Mouse (Mus musculus): ENCODE results near the gene Gna11.

Gene Gna11

GRCm38 (mm10) chr10:81557491-81557890 is 12.5 kb upstream of the Gna11 start:
- Histone ChIP-seq H3K36me3 (ENCODE audit: control insufficient read depth, insufficient read depth, low read length, poor library complexity, severe bottlenecking) (peaks cover 2% of the 10 kb centered on the region; the same call in 1 of the 2 replicates), H3K27me3 (ENCODE audit: control insufficient read depth, insufficient read depth, low read length, poor library complexity, severe bottlenecking) (no peaks in the 10 kb centered on the region)
- DNase-seq (ENCODE audit: low read depth, low spot score): no peak

GRCm38 (mm10) chr10:81556282-81556681 is 11.3 kb upstream of the Gna11 start:
- DNase-seq (ENCODE audit: low read depth, low spot score): no peak
- no peaks in the 10 kb centered on the region for H3K36me3 ChIP-seq (ENCODE audit: control insufficient read depth, insufficient read depth, low read length, poor library complexity, severe bottlenecking)

GRCm38 (mm10) chr10:81553807-81554755 is 9.1 kb upstream of the Gna11 start:
- H3K27me3 ChIP-seq (ENCODE audit: control insufficient read depth, insufficient read depth, low read length, poor library complexity, severe bottlenecking): no peaks in the 10 kb centered on the region
- DNase-seq (ENCODE audit: low read depth, low spot score): peak; percentile 76
- H3K36me3 ChIP-seq (ENCODE audit: control insufficient read depth, insufficient read depth, low read length, poor library complexity, severe bottlenecking): no peaks in the 10 kb centered on the region

More at GRCm38 (mm10) chr10:81556282-81556681, 11.3 kb upstream of the Gna11 start:
- H3K27me3 ChIP-seq (ENCODE audit: control insufficient read depth, insufficient read depth, low read length, poor library complexity, severe bottlenecking): no peaks in the 10 kb centered on the region

- Histone ChIP-seq H3K27me3 (ENCODE audit: control insufficient read depth, insufficient read depth, low read length, poor library complexity, severe bottlenecking) (no peaks in the 10 kb centered on the region), H3K36me3 (ENCODE audit: control insufficient read depth, insufficient read depth, low read length, poor library complexity, severe bottlenecking) (no peaks in the 10 kb centered on the region)
- peak; percentile 79 for DNase-seq (ENCODE audit: low read depth, low spot score)
These were observed 8.2 kb upstream of the Gna11 start for GRCm38 (mm10) chr10:81553232-81553631.

GRCm38 (mm10) chr10:81551597-81552102 is 6.7 kb upstream of the Gna11 start:
- H3K36me3 ChIP-seq (ENCODE audit: control insufficient read depth, insufficient read depth, low read length, poor library complexity, severe bottlenecking): no peaks in the 10 kb centered on the region
- DNase-seq (ENCODE audit: low read depth, low spot score): peak; percentile 96
- no peaks in the 10 kb centered on the region for H3K27me3 ChIP-seq (ENCODE audit: control insufficient read depth, insufficient read depth, low read length, poor library complexity, severe bottlenecking)

GRCm38 (mm10) chr10:81550257-81550656 is 5.3 kb upstream of the Gna11 start:
- no peaks in the 10 kb centered on the region for H3K27me3 ChIP-seq (ENCODE audit: control insufficient read depth, insufficient read depth, low read length, poor library complexity, severe bottlenecking)
- peak; percentile 87 for DNase-seq (ENCODE audit: low read depth, low spot score)
- no peaks in the 10 kb centered on the region for H3K36me3 ChIP-seq (ENCODE audit: control insufficient read depth, insufficient read depth, low read length, poor library complexity, severe bottlenecking)

DNA sequence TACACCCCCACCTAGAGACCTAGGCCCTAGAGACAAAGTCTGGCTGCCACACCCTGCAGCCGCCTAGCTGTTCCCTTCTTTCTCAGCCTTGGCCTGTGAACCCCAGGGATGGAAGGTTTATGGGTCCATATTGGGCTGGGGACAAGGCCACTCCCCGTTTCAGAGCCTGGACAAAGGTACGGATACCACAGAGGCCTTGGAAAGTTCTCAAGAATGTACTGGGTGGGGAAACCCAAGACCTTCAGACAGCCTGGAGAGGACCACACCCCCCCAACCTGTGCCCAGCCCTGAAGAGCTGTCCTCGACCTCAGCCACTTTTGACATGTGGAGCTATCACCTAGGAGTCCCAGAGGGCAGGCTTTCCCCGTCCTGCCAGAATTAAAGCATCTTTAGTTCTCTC is 4.0 kb upstream of the Gna11 start:
- no peak for DNase-seq (ENCODE audit: low read depth, low spot score)
- H3K27me3 ChIP-seq (ENCODE audit: control insufficient read depth, insufficient read depth, low read length, poor library complexity, severe bottlenecking): no peaks in the 10 kb centered on the region
- H3K36me3 ChIP-seq (ENCODE audit: control insufficient read depth, insufficient read depth, low read length, poor library complexity, severe bottlenecking): no peaks in the 10 kb centered on the region

DNA sequence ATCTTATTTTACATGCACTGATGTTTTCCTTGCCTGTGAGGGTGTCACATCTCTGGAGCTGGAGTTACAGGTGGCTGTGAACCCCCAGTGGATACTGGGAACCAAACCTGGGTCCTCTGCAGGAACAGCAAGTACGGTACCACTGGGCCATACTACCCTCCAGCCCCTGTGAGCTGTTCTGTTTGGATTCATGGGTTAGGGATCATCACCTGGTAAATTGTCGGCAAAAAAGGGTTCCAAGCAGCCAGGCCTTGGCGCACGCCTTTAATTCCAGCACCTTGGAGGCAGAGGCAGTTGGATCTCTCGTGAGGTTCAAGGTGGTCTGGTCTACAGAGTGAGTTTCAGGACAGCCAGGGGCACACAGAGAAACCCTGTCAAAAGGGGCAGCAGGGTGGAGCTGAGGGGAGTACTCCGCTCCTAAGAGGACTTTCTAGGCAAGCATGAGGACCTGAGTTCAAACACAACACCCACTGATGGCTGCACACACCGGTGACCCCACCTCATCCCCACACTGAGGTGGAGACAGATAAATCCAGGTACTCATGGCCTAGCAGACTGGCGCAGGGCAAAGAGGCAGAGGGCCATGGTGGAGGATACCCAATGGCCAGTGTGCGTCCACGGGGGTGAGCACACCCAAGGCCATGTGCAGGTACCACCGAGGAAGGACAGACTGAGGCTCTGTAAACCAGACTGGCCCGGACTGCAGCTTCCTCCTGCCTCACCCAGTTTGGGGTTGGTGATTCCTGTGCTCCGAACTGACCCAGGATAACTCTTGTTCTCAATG is 2.0 kb upstream of the Gna11 start:
- no peaks in the 10 kb centered on the region for H3K27me3 ChIP-seq (ENCODE audit: control insufficient read depth, insufficient read depth, low read length, poor library complexity, severe bottlenecking)
- no peak for DNase-seq (ENCODE audit: low read depth, low spot score)
- no peaks in the 10 kb centered on the region for H3K36me3 ChIP-seq (ENCODE audit: control insufficient read depth, insufficient read depth, low read length, poor library complexity, severe bottlenecking)

GRCm38 (mm10) chr10:81546332-81546731 is 1.3 kb upstream of the Gna11 start:
- H3K36me3 ChIP-seq (ENCODE audit: control insufficient read depth, insufficient read depth, low read length, poor library complexity, severe bottlenecking): no peaks in the 10 kb centered on the region
- no peaks in the 10 kb centered on the region for H3K27me3 ChIP-seq (ENCODE audit: control insufficient read depth, insufficient read depth, low read length, poor library complexity, severe bottlenecking)
- DNase-seq (ENCODE audit: low read depth, low spot score): no peak

GRCm38 (mm10) chr10:81544296-81545160 is 462 bp downstream of the Gna11 start:
- DNase-seq (ENCODE audit: low read depth, low spot score): no peak
- Histone ChIP-seq H3K36me3 (ENCODE audit: control insufficient read depth, insufficient read depth, low read length, poor library complexity, severe bottlenecking) (no peaks in the 10 kb centered on the region), H3K27me3 (ENCODE audit: control insufficient read depth, insufficient read depth, low read length, poor library complexity, severe bottlenecking) (no peaks in the 10 kb centered on the region)

- Histone ChIP-seq H3K36me3 (ENCODE audit: control insufficient read depth, insufficient read depth, low read length, poor library complexity, severe bottlenecking) (no peaks in the 10 kb centered on the region), H3K27me3 (ENCODE audit: control insufficient read depth, insufficient read depth, low read length, poor library complexity, severe bottlenecking) (no peaks in the 10 kb centered on the region)
- no peak for DNase-seq (ENCODE audit: low read depth, low spot score)
These were observed 1.4 kb downstream of the Gna11 start for GRCm38 (mm10) chr10:81543633-81544032.

DNA sequence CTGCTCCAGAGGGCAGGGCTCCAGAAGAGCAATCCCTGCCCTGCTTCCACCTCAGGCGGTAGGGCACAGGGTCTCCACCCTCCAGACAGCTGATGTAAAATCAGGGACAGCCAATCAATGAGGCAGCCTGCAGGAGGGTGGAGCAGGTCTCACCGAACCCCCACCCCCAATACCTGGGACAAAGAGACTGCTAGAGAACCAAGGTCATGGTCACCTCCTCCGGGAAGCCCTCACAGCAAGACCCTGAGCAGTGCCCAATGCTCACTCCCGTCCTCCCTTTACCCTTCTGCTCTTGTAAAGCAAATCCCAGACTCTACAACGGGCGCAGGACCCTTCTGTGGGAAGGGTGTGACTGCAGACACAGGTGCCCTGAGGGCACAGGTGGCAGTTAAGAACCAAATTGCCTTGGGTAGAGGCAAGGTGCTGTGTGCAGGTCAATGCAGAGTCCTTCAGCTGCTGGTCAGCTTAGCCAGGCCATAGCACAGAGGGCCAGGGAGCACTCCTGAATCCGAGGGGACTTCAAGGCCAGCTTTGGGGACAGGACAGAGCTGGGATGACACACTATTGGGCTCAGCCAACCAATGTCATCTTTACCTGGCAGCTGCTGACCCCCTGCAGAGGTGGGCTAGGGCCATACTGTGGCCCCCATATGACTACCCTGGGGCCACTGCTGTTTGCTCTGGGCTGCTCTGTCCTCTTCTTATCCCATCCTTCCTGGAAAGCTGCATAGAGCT is 2.1 kb downstream of the Gna11 start:
- no peak for DNase-seq (ENCODE audit: low read depth, low spot score)
- no peaks in the 10 kb centered on the region for H3K27me3 ChIP-seq (ENCODE audit: control insufficient read depth, insufficient read depth, low read length, poor library complexity, severe bottlenecking)

GRCm38 (mm10) chr10:81541803-81542202 is 3.2 kb downstream of the Gna11 start:
- DNase-seq (ENCODE audit: low read depth, low spot score): no peak
- Histone ChIP-seq H3K36me3 (ENCODE audit: control insufficient read depth, insufficient read depth, low read length, poor library complexity, severe bottlenecking) (no peaks in the 10 kb centered on the region), H3K27me3 (ENCODE audit: control insufficient read depth, insufficient read depth, low read length, poor library complexity, severe bottlenecking) (no peaks in the 10 kb centered on the region)

More for the DNA sequence above, 2.1 kb downstream of the Gna11 start:
- H3K36me3 ChIP-seq (ENCODE audit: control insufficient read depth, insufficient read depth, low read length, poor library complexity, severe bottlenecking): no peaks in the 10 kb centered on the region

DNA sequence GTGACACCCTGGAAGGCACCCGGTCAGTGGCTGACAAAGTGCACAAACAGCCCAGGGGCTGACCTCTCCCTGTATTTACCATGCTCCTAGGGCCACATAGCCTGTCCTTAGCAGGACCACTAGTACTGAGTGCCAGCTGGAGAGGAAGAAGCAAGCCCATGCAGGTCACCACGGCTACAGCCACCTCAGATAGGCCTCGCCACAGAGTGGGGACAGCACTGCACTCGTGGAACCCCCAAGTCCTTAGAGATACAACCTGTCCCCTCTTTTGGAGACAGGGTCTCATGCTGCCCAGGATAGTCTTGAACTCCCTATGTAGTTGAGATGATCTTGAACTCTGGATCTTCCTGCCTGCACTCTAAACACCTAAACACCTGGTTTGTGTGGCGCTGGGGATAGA is 3.6 kb downstream of the Gna11 start:
- no peaks in the 10 kb centered on the region for H3K36me3 ChIP-seq (ENCODE audit: control insufficient read depth, insufficient read depth, low read length, poor library complexity, severe bottlenecking)
- H3K27me3 ChIP-seq (ENCODE audit: control insufficient read depth, insufficient read depth, low read length, poor library complexity, severe bottlenecking): no peaks in the 10 kb centered on the region
- DNase-seq (ENCODE audit: low read depth, low spot score): no peak

Data from splenic B cell, adult 2 months (primary cell).